In the genomic region with DNA sequence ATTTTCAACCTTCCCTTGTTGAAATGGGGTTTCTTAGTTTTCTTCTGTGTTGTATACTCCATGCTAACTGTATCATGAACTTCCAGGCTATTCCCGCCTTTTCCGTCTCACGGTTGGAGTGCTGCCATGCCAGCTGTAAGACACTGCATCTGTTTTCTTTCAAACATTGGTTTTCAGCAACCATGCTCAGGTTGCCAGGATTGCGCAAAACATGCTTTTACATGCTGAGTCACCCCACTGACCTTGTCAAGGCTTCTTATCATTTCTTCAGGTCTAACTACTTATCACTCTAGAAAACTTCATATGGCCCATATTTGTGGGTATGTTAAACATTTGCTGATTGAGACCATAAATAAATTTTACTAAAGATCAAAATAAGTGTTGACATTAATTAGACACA, we compare ENCODE assay signal across 26 mouse cellular contexts.
DNase-seq lines count a peak whose midpoint lies in the region; TF ChIP-seq lines count a peak whose summit lies in the region.
"Had no signal": no experiment of that assay in that cellular context is flagged by ENCODE, and none has a peak within 500 bp of the region (broad histone marks: within the 10 kb centered on the region; RNA-seq: fewer than 3 reads in every experiment).

No protein-coding gene starts in this region.

- TF ChIP-seq POLR2A in myocyte (IDR thresholded peaks at IDR 0.05; ENCODE audit: insufficient read length, low read depth), result no peak

- no peak overlapping the region for H3ac ChIP-seq in C2C12 (ENCODE audit: control insufficient read depth, insufficient read length, low read depth)
- no peak overlapping the region for H3ac ChIP-seq in myocyte (ENCODE audit: control insufficient read depth, insufficient read length)

- DNase-seq in adrenal gland, postnatal 14 days, result peak; percentile 16
- DNase-seq in adrenal gland, adult 8-10 months, result no peak
- DNase-seq in 416B (ENCODE audit: low read depth), result peak; percentile 19
- DNase-seq in cerebellum, postnatal 36 days, result no peak
- DNase-seq: cerebellum, adult 11 months; cerebellum, adult 2 months; cerebellum, adult 9-11 months; cerebellum, postnatal 25 days; embryo, embryonic 11 days; gastrocnemius, postnatal 25 days; heart, adult 2 months; heart, postnatal 14 days; heart, postnatal 4 days; kidney, adult 18-20 months had no signal

- H3K36me3 ChIP-seq in C2C12 (ENCODE audit: control insufficient read depth, insufficient read depth) (no peaks in the 10 kb centered on the region), myocyte (ENCODE audit: control insufficient read depth, insufficient read depth) (no peaks in the 10 kb centered on the region)
- H3K36me3 ChIP-seq: embryonic facial prominence, embryonic 10.5 days; embryonic facial prominence, embryonic 13.5 days; forebrain, embryonic 12.5 days; forebrain, embryonic 15.5 days; G1E; heart, embryonic 10.5 days; heart, embryonic 13.5 days had no signal

- TF ChIP-seq CTCF in C2C12 (IDR thresholded peaks at IDR 0.05; ENCODE audit: control insufficient read depth, insufficient read depth, insufficient read length), result no peak

- H3K27me3 ChIP-seq in C2C12 (ENCODE audit: control insufficient read depth, insufficient read depth, insufficient read length), result no peaks in the 10 kb centered on the region
- H3K27me3 ChIP-seq in myocyte (ENCODE audit: control insufficient read depth, insufficient read depth, insufficient read length), result no peaks in the 10 kb centered on the region
- H3K27me3 ChIP-seq: CH12.LX; embryonic facial prominence, embryonic 13.5 days; forebrain, embryonic 12.5 days; forebrain, embryonic 15.5 days; heart, embryonic 13.5 days had no signal

- no peak overlapping the region for H3K4me3 ChIP-seq in C2C12 (ENCODE audit: insufficient read depth, poor library complexity, severe bottlenecking)
- no peak overlapping the region for H3K4me3 ChIP-seq in myocyte
- H3K4me3 ChIP-seq: embryonic facial prominence, embryonic 10.5 days; embryonic facial prominence, embryonic 13.5 days; erythroblast, embryonic 14.5 days; forebrain, embryonic 12.5 days; forebrain, embryonic 15.5 days; heart, adult 2 months; heart, embryonic 10.5 days; heart, embryonic 13.5 days had no signal

- no peak overlapping the region for H3K4me2 ChIP-seq in myocyte (ENCODE audit: low read depth)
- H3K4me2 ChIP-seq: embryonic facial prominence, embryonic 13.5 days; forebrain, embryonic 12.5 days; forebrain, embryonic 15.5 days; heart, embryonic 13.5 days; hindbrain, embryonic 14.5 days had no signal

- H3K79me2 ChIP-seq in C2C12 (ENCODE audit: control insufficient read depth, insufficient read depth), result no peaks in the 10 kb centered on the region
- H3K79me2 ChIP-seq in myocyte (ENCODE audit: control insufficient read depth, insufficient read depth), result no peaks in the 10 kb centered on the region

- no peaks in the 10 kb centered on the region for H3K79me3 ChIP-seq in C2C12 (ENCODE audit: low read depth)

TF ChIP-seq in C2C12, 6 proteins besides CTCF, POLR2A, EP300 and RAD21:
- no peak for TF ChIP-seq MAX (IDR thresholded peaks at IDR 0.05)
- peak; percentile 93 for TF ChIP-seq CEBPB (IDR thresholded peaks at IDR 0.05; ENCODE audit: low read depth)
TF ChIP-seq in C2C12: peak in this region for 1.

TF ChIP-seq in myocyte, 11 proteins besides CTCF, POLR2A, EP300 and RAD21:
- TF ChIP-seq CEBPB (IDR thresholded peaks at IDR 0.05; ENCODE audit: insufficient read depth, poor library complexity, severe bottlenecking) (peak; percentile 95), SRF (IDR thresholded peaks at IDR 0.05; ENCODE audit: control insufficient read depth, insufficient read length, low read depth) (no peak)

Comparison
In these comparisons a context has a peak if more than half of its experiments do, and no peak if none do; other contexts are left out.
1. DNase-seq: peak in adrenal gland, postnatal 14 days (single experiment) and 416B (single experiment); none in adrenal gland, adult 8-10 months (single experiment) and cerebellum, postnatal 36 days (0 of 2).